Mouse (Mus musculus) kidney, embryonic 16.5 days (tissue): ENCODE results near the gene Ube2h. TPM values are rescaled to one million over a fixed set of nuclear protein-coding genes. Genes with fewer than 3 reads are reported as not detected.

Source experiments
- ATAC-seq: fragments of 200-750 bp; cut with Nextera tagmentation; 2 replicates; pipeline ENCODE4 v1.8.0; 2017; ENCODE audit warnings: moderate TSS enrichment; ENCODE audit not compliant: low FRiP score, low TSS enrichment
- H3K27ac ChIP-seq: fragments of 300-500 bp; sonication (generic); 2 replicates; pipeline ENCODE4 v1.5.1; 2014; ENCODE audit warnings: low read length
- H3K27me3 ChIP-seq: fragments of 300-500 bp; sonication (generic); 2 replicates; pipeline ENCODE4 v1.6.1; 2014; ENCODE audit warnings: low read length, control low read depth, mixed read lengths; ENCODE audit not compliant: insufficient read depth
- H3K36me3 ChIP-seq: fragments of 300-500 bp; sonication (generic); 2 replicates; pipeline ENCODE4 v1.6.1; 2014; ENCODE audit warnings: low read length, control low read depth, mixed read lengths; ENCODE audit not compliant: insufficient read depth
- H3K4me1 ChIP-seq: fragments of 300-500 bp; sonication (generic); 2 replicates; pipeline ENCODE4 v1.6.1; 2014; ENCODE audit warnings: low read length, control low read depth, mixed read lengths; ENCODE audit not compliant: insufficient read depth
- H3K4me2 ChIP-seq: fragments of 300-500 bp; sonication (generic); replicated peaks from 2 replicates; pipeline ENCODE4 v1.6.1; 2014; ENCODE audit warnings: low read depth, low read length
- H3K4me3 ChIP-seq: fragments of 300-500 bp; sonication (generic); 2 replicates; pipeline ENCODE4 v1.5.1; 2014; ENCODE audit warnings: mild to moderate bottlenecking, low read length
- H3K9ac ChIP-seq: fragments of 300-500 bp; sonication (generic); replicated peaks from 2 replicates; pipeline ENCODE4 v1.6.1; 2014; ENCODE audit warnings: low read length
- H3K9me3 ChIP-seq: fragments of 300-500 bp; sonication (generic); 2 replicates; pipeline ENCODE4 v1.6.1; 2016; ENCODE audit warnings: low read length, control low read depth
- WGBS: fragments of 180-500 bp; shearing (Covaris S2); extraction: QIAGEN DNeasy Blood & Tissue Kit; methylation state at CpG from one replicate; pipeline ENCODE4 v1.1.7; 2014; 5-methylcytosine and 5-hydroxymethylcytosine counted together
- polyA plus RNA-seq: library from polyadenylated mRNA; unstranded; fragments of >200 nt; fragmentation: Nextera tagmentation; extraction: Ambion mirVana; gene quantifications from 2 replicates; pipeline ENCODE4 v1.2.1, GENCODE M21; 2015

Gene Ube2h
- polyA plus RNA-seq, 1 experiment from 2014 or later = 55.5 TPM

DNA sequence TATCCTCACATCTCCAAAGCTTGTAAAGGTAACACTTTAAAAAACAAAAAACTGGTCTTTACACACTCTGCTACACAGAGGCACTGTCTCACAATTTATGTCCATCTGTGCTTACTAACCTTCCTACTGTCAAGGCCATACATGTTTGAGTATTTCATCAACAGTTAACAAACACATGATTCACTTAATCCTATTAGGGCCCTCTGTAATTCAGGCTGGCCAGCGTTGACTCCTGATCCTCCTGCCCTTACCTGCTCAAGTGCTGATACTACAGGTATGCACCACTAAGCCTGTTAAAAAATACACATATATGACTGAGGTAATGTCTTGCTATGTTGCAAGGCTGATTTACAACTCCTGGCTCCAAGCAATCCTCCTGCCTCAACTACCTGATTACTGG lies 46.4 kb downstream of the Ube2h start:
- Histone ChIP-seq H3K4me2 (no peak overlapping the region), H3K27ac (no peak overlapping the region), H3K9ac (no peak overlapping the region), H3K27me3 (no peaks in the 10 kb centered on the region), H3K4me3 (no peak overlapping the region), H3K4me1 (0 out of 2 replicates have a peak, but pooled peaks cover 6% of the 10 kb centered on the region), H3K36me3 (peaks cover 40% of the 10 kb centered on the region), H3K9me3 (no peaks in the 10 kb centered on the region)
- 90% methylated on average over 1 of the region's 1 CpGs for WGBS
- ATAC-seq = no peak

GRCm38 (mm10) chr6:30255846-30256245 lies 48.5 kb downstream of the Ube2h start:
- Histone ChIP-seq H3K4me2 (no peak overlapping the region), H3K27ac (no peak overlapping the region), H3K9ac (no peak overlapping the region), H3K36me3 (peaks cover 37% of the 10 kb centered on the region), H3K4me3 (no peak overlapping the region), H3K9me3 (no peaks in the 10 kb centered on the region), H3K4me1 (no peaks in the 10 kb centered on the region), H3K27me3 (no peaks in the 10 kb centered on the region)
- ATAC-seq = no peak
- 78% methylated on average over 1 of the region's 1 CpGs for WGBS

GRCm38 (mm10) chr6:30252271-30253010 lies 51.9 kb downstream of the Ube2h start:
- Histone ChIP-seq H3K9me3 (no peaks in the 10 kb centered on the region), H3K27me3 (no peaks in the 10 kb centered on the region), H3K9ac (no peak overlapping the region), H3K4me3 (no peak overlapping the region), H3K4me2 (no peak overlapping the region), H3K36me3 (peaks cover 12% of the 10 kb centered on the region), H3K27ac (no peak overlapping the region), H3K4me1 (no peaks in the 10 kb centered on the region)
- WGBS = 88% methylated on average over 5 of the region's 5 CpGs
- no peak for ATAC-seq

GRCm38 (mm10) chr6:30248708-30249107 lies 55.6 kb downstream of the Ube2h start:
- 87% methylated on average over 3 of the region's 3 CpGs for whole genome bisulfite sequencing
- Histone ChIP-seq H3K4me3 (no peak overlapping the region), H3K9me3 (no peaks in the 10 kb centered on the region), H3K27me3 (no peaks in the 10 kb centered on the region), H3K36me3 (peaks cover 8% of the 10 kb centered on the region; the same call in 1 of the 2 replicates), H3K4me2 (no peak overlapping the region), H3K27ac (no peak overlapping the region), H3K9ac (no peak overlapping the region), H3K4me1 (no peaks in the 10 kb centered on the region)
- ATAC-seq = no peak

- Histone ChIP-seq H3K27ac (no peak overlapping the region), H3K36me3 (0 out of 2 replicates have a peak, but pooled peaks cover 11% of the 10 kb centered on the region), H3K4me1 (no peaks in the 10 kb centered on the region), H3K9me3 (no peaks in the 10 kb centered on the region), H3K4me2 (no peak overlapping the region), H3K4me3 (no peak overlapping the region), H3K9ac (no peak overlapping the region), H3K27me3 (no peaks in the 10 kb centered on the region)
- 84% methylated on average over 5 of the region's 5 CpGs for WGBS
- ATAC-seq = no peak
Measured at GRCm38 (mm10) chr6:30245940-30246339, 58.4 kb downstream of the Ube2h start.

- peaks cover 16% of the 10 kb centered on the region; the same call in 1 of the 2 replicates for H3K36me3 ChIP-seq
- no peak overlapping the region for H3K4me2 ChIP-seq
- no peak overlapping the region for H3K4me3 ChIP-seq
- WGBS = 94% methylated on average over 5 of the region's 5 CpGs
- no peaks in the 10 kb centered on the region for H3K9me3 ChIP-seq
- no peak overlapping the region for H3K9ac ChIP-seq
- no peaks in the 10 kb centered on the region for H3K4me1 ChIP-seq
- ATAC-seq = no peak
- no peaks in the 10 kb centered on the region for H3K27me3 ChIP-seq
- no peak overlapping the region for H3K27ac ChIP-seq
Measured at GRCm38 (mm10) chr6:30245397-30245796, 58.9 kb downstream of the Ube2h start.

DNA sequence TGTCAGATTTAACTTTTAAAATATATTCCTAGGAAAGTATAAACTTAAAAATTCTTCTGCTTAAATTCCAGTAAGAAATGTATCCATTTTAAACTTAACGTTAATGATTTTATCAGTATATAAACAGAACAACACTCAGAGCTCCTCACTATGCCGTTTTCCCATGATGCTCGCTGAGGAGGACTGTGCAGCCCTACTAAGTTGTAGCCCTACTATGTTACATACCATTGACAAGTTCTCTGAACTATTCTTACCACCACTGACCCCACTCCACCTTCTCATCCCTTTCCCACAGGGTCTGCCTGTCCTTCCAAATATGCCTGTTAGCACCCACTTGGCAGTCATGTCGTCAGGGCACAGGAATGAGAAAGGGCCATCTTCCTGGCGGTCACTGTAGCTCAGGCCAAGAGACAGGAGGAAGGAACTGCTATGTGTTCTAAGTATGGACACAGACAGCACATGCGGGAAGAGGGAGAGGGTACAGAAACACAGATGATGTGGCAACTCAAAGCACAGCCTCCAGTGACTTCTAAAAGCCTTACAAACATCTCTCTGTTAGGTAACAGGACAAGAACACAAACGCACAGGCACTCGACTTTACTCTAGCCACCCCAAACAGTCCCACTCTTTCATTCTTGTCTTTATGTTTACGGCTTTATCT lies 60.9 kb downstream of the Ube2h start:
- Histone ChIP-seq H3K9me3 (no peaks in the 10 kb centered on the region), H3K27ac (no peak overlapping the region)
- 81% methylated on average over 9 of the region's 9 CpGs for WGBS

DNA sequence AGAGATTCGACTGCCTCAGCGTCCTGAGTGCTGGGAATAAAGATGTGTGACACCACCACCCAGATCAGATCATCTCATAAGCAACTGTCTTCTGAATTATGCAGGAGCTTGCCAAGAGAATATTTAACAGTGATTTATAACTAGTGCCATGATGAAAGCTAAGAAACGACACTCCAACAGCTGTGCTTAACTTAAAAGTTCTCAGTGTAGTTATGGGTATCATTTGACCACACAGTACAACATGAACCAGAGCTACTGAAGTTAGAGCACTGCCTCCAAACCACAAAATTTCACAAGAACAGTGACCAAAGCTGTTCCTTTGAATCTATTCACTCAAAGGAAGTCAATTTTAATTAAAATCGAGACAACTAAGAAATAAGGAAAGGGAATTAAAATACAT lies 61.4 kb downstream of the Ube2h start:
- H3K9ac ChIP-seq = no peak overlapping the region
- peaks cover 29% of the 10 kb centered on the region; the same call in 1 of the 2 replicates for H3K36me3 ChIP-seq
- no peak overlapping the region for H3K4me2 ChIP-seq
- H3K4me1 ChIP-seq = no peaks in the 10 kb centered on the region
- no peaks in the 10 kb centered on the region for H3K9me3 ChIP-seq
- ATAC-seq = no peak
- H3K27me3 ChIP-seq = no peaks in the 10 kb centered on the region
- no peak overlapping the region for H3K4me3 ChIP-seq
- WGBS = 76% methylated on average over 4 of the region's 4 CpGs
- H3K27ac ChIP-seq = no peak overlapping the region

More for the DNA sequence above, 60.9 kb downstream of the Ube2h start:
- Histone ChIP-seq H3K4me1 (no peaks in the 10 kb centered on the region), H3K9ac (no peak overlapping the region), H3K27me3 (no peaks in the 10 kb centered on the region), H3K36me3 (peaks cover 29% of the 10 kb centered on the region; the same call in 1 of the 2 replicates), H3K4me3 (no peak overlapping the region), H3K4me2 (no peak overlapping the region)
- ATAC-seq = no peak

GRCm38 (mm10) chr6:30240105-30240504 lies 64.2 kb downstream of the Ube2h start:
- H3K4me3 ChIP-seq = no peak overlapping the region
- H3K36me3 ChIP-seq = peaks cover 29% of the 10 kb centered on the region; the same call in 1 of the 2 replicates
- no peak for ATAC-seq
- no peaks in the 10 kb centered on the region for H3K27me3 ChIP-seq
- no peak overlapping the region for H3K27ac ChIP-seq
- H3K9me3 ChIP-seq = no peaks in the 10 kb centered on the region
- no peaks in the 10 kb centered on the region for H3K4me1 ChIP-seq
- H3K4me2 ChIP-seq = no peak overlapping the region
- H3K9ac ChIP-seq = no peak overlapping the region
- 87% methylated on average over 7 of the region's 7 CpGs for WGBS

- no peak overlapping the region for H3K27ac ChIP-seq
- no peak overlapping the region for H3K4me2 ChIP-seq
- H3K27me3 ChIP-seq = no peaks in the 10 kb centered on the region
- H3K9ac ChIP-seq = no peak overlapping the region
- 88% methylated on average over 6 of the region's 6 CpGs for WGBS
- H3K4me1 ChIP-seq = no peaks in the 10 kb centered on the region
- H3K9me3 ChIP-seq = no peaks in the 10 kb centered on the region
- peaks cover 31% of the 10 kb centered on the region; the same call in 1 of the 2 replicates for H3K36me3 ChIP-seq
- no peak overlapping the region for H3K4me3 ChIP-seq
- ATAC-seq = no peak
Measured at GRCm38 (mm10) chr6:30239207-30239606, 65.1 kb downstream of the Ube2h start.
